Mouse (Mus musculus) NIH3T3 (cell line): Measurements from ENCODE around the gene Wdr81.

Source experiments
- DNase-seq: peaks from one replicate; pipeline ENCODE4 v3.0.0-alpha.2; 2012; ENCODE audit warnings: low read depth

Gene Wdr81

GRCm38 (mm10) chr11:75399411-75399841 is 55.1 kb downstream of the Wdr81 start:
- peak; percentile 81 for DNase-seq

- no peak for DNase-seq
Observed at GRCm38 (mm10) chr11:75397452-75397851, 57.1 kb downstream of the Wdr81 start.

- DNase-seq: no peak
Observed at GRCm38 (mm10) chr11:75395611-75396010, 58.9 kb downstream of the Wdr81 start.
